Mouse (Mus musculus) kidney, postnatal 0 days (tissue): Measurements from ENCODE around the gene Cbx7. TPM values are rescaled to one million over a fixed set of nuclear protein-coding genes. Genes with fewer than 3 reads are reported as not detected.

Experiments used
- ATAC-seq: fragments of 200-750 bp; cut with Nextera tagmentation; replicated peaks from 2 replicates; pipeline ENCODE4 v1.8.0; 2017; ENCODE audit warnings: low read depth, moderate number of reproducible peaks, moderate TSS enrichment, moderate library complexity; ENCODE audit not compliant: low FRiP score
- DNase-seq: peaks from one replicate; pipeline ENCODE4 v3.0.0-alpha.2; 2016; ENCODE audit warnings: low spot score
- H3K27ac ChIP-seq: fragments of 300-500 bp; sonication (generic); 2 replicates; pipeline ENCODE4 v1.5.1; 2014; ENCODE audit warnings: mild to moderate bottlenecking
- H3K27me3 ChIP-seq: fragments of 300-500 bp; sonication (generic); 2 replicates; pipeline ENCODE4 v1.6.1; 2014; ENCODE audit warnings: low read length, mixed read lengths; ENCODE audit not compliant: insufficient read depth
- H3K36me3 ChIP-seq: fragments of 300-500 bp; sonication (generic); 2 replicates; pipeline ENCODE4 v1.6.1; 2014; ENCODE audit warnings: low read length, mixed read lengths; ENCODE audit not compliant: insufficient read depth
- H3K4me1 ChIP-seq: fragments of 300-500 bp; sonication (generic); replicated peaks from 2 replicates; pipeline ENCODE4 v1.6.1; 2014; ENCODE audit warnings: antibody characterized with exemption, low read length, mixed read lengths; ENCODE audit not compliant: insufficient read depth
- H3K4me2 ChIP-seq: fragments of 300-500 bp; sonication (generic); 2 replicates; pipeline ENCODE4 v1.6.1; 2014; ENCODE audit warnings: mild to moderate bottlenecking, low read length, moderate library complexity, mixed read lengths
- H3K4me3 ChIP-seq: fragments of 300-500 bp; sonication (generic); replicated peaks from 2 replicates; pipeline ENCODE4 v1.5.1; 2014; ENCODE audit warnings: low read depth, low read length
- H3K9ac ChIP-seq: fragments of 300-500 bp; sonication (generic); 2 replicates; pipeline ENCODE4 v1.6.1; 2014; ENCODE audit warnings: low read depth, low read length
- H3K9me3 ChIP-seq: fragments of 300-500 bp; sonication (generic); replicated peaks from 2 replicates; pipeline ENCODE4 v1.6.1; 2016; ENCODE audit warnings: low read length, inconsistent platforms, mixed read lengths
- CTCF ChIP-seq: IDR thresholded peaks from 2 replicates; pipeline ENCODE4 v1.5.1; 2016; ENCODE audit warnings: antibody characterized with exemption, low read depth, mild to moderate bottlenecking, moderate library complexity
- WGBS: fragments of 180-500 bp; shearing (Covaris S2); extraction: QIAGEN DNeasy Blood & Tissue Kit; methylation state at CpG from one replicate; pipeline ENCODE4 v1.1.7; 2014; 5-methylcytosine and 5-hydroxymethylcytosine counted together
- polyA plus RNA-seq: library from polyadenylated mRNA; unstranded; fragments of >200 nt; fragmentation: Nextera tagmentation; extraction: Ambion mirVana; gene quantifications from 2 replicates; pipeline ENCODE4 v1.2.1, GENCODE M21; 2015

Gene Cbx7
- polyA plus RNA-seq, 1 experiment from 2014 or later, result 4.6 TPM

DNA sequence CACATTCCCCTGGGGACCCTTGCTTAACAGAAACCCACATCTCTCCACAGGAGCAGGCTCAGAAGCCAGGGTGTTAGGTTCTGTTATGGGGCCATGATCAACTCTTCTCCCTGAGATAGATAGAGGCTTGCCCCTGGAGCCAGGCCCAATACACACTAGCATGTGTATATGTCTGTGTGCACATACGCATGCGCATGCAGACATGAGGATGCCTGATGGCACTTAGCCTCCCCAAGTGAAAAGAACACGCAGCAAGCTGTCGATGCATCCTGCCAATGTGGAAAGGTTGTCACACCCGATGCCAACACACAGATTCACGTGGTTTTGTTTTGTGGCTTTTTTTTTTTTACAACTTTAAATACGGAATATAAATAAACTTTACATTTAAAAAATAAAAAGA, 24.6 kb upstream of the Cbx7 start:
- 91% methylated on average over 7 of the region's 7 CpGs for WGBS
- Histone ChIP-seq H3K9me3 (no peaks in the 10 kb centered on the region), H3K27ac (no peak overlapping the region), H3K27me3 (no peaks in the 10 kb centered on the region), H3K4me2 (no peak overlapping the region), H3K4me1 (peaks cover 1% of the 10 kb centered on the region), H3K9ac (no peak overlapping the region), H3K4me3 (no peak overlapping the region), H3K36me3 (peaks cover 9% of the 10 kb centered on the region; the same call in 1 of the 2 replicates)
- TF ChIP-seq CTCF, result no peak
- ATAC-seq, result no peak
- no peak for DNase-seq

DNA sequence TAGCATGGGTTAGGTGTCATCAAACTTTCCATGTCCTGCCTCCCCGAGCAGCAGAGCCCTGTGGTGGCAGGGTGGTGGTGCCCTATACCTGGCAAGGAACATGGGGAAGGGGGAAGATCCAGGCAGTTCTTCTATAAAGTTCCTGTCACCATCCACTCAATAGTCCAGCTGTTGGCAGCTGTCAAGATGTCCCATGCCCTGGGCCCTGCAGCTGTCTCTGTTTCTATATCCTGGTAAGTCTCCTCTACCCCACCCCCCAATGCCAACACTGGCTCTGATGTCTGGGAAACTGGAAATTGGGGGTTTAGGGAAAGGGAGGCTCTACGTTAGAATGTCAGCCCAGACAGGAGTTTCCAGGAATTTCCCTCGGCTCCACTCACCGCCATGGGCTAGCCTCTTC, 23.6 kb upstream of the Cbx7 start:
- Histone ChIP-seq H3K4me1 (no peaks in the 10 kb centered on the region), H3K4me2 (no peak overlapping the region), H3K9me3 (no peaks in the 10 kb centered on the region), H3K4me3 (no peak overlapping the region), H3K27me3 (no peaks in the 10 kb centered on the region), H3K27ac (no peak overlapping the region), H3K9ac (no peak overlapping the region), H3K36me3 (peaks cover 9% of the 10 kb centered on the region; the same call in 1 of the 2 replicates)
- no peak for ATAC-seq
- DNase-seq, result no peak
- WGBS, result 84% methylated on average over 4 of the region's 4 CpGs
- TF ChIP-seq CTCF, result no peak

DNA sequence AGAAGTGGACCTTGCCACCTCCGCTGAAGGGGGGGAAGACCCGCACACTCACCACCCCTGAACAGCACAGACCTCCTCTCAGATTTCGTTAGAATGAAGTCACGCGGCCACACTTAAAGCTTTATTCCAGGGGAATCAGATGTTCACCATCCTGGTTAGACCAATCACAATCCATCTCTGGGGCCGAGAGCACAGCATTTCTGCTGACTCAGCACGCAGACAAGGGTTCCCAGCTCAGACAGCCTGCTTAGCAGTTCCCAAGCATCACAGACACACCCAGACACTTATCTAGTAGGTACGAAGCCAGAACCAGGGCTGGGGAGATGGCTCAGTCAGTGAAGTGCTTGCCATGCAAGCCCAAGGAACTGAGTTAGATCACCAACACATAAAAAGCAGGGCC, 15.3 kb upstream of the Cbx7 start:
- 63% methylated on average over 8 of the region's 8 CpGs for WGBS
- Histone ChIP-seq H3K27me3 (no peaks in the 10 kb centered on the region), H3K9me3 (no peaks in the 10 kb centered on the region), H3K4me1 (no peaks in the 10 kb centered on the region), H3K9ac (no peak overlapping the region), H3K4me2 (no peak overlapping the region), H3K4me3 (no peak overlapping the region), H3K36me3 (no peaks in the 10 kb centered on the region), H3K27ac (no peak overlapping the region)
- ATAC-seq, result no peak
- no peak for DNase-seq
- TF ChIP-seq CTCF, result no peak

DNA sequence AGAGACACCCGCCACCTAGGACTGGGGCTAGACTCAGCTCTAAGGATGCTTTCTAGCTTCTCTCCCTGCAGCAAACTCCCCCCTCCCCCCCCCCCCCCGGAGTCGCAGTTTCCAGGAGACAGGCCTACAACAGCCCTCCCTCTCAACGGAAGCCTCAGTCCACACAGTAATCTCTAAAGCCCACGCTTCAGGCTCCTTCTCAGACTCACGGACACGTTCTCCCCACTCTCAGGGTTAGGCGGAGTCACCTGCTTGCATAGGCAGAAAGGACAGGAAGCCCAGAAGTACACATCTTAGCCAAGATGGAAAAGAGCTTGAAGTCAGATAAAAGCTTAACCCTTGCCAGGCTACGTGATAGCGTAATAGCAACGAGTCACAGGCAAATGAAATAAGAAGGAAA, 14.6 kb upstream of the Cbx7 start:
- Histone ChIP-seq H3K27me3 (no peaks in the 10 kb centered on the region), H3K4me2 (no peak overlapping the region), H3K36me3 (no peaks in the 10 kb centered on the region), H3K9me3 (no peaks in the 10 kb centered on the region), H3K4me3 (no peak overlapping the region), H3K27ac (no peak overlapping the region), H3K4me1 (no peaks in the 10 kb centered on the region), H3K9ac (no peak overlapping the region)
- no peak for ATAC-seq
- no peak for DNase-seq
- WGBS, result 59% methylated on average over 11 of the region's 11 CpGs
- TF ChIP-seq CTCF, result no peak

DNA sequence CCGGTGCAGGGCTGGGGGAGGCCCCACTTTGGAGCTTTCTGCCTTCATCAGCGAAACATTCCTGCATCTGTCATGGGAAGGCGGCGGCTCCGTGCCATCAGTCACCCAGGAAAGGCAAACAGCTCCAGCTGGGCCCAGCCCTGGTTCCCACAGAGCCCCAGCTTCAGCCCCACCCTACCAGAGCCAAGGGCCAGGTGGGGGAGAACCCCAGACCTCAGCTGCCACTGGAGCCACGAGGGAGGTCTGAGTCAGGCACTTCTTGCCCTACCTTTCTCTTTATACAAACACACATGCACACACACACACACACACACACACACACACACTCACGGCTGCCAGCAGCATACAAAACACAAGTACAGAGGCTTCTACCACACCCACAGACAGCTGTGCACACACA, 13.2 kb upstream of the Cbx7 start:
- H3K9ac ChIP-seq, result no peak overlapping the region
- no peak for DNase-seq
- no peaks in the 10 kb centered on the region for H3K36me3 ChIP-seq
- no peak overlapping the region for H3K4me3 ChIP-seq
- H3K27ac ChIP-seq, result no peak overlapping the region
- no peaks in the 10 kb centered on the region for H3K9me3 ChIP-seq
- H3K4me1 ChIP-seq, result no peaks in the 10 kb centered on the region
- TF ChIP-seq CTCF, result no peak
- H3K4me2 ChIP-seq, result no peak overlapping the region
- no peak for ATAC-seq
- no peaks in the 10 kb centered on the region for H3K27me3 ChIP-seq
- WGBS, result 38% methylated on average over 7 of the region's 7 CpGs

DNA sequence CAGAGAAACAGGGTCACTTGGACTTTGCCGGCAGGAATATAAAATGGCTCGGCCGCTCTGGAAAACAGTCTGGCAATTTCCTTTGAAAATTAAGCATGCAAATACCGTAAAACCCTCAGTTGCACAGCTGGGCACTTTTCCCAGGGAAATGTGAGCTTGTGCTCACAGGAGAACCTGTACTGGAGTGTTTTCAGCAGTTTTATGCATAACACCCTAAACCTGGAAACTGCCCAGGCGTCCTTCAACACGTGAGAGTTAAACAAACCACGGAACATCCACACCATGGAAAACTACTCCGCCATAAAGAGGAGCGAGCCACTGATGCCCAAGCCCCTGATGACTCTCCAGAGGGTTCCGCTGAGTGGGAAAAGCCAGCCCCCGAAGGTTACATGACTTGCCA, 9.8 kb upstream of the Cbx7 start:
- H3K4me2 ChIP-seq, result no peak overlapping the region

DNA sequence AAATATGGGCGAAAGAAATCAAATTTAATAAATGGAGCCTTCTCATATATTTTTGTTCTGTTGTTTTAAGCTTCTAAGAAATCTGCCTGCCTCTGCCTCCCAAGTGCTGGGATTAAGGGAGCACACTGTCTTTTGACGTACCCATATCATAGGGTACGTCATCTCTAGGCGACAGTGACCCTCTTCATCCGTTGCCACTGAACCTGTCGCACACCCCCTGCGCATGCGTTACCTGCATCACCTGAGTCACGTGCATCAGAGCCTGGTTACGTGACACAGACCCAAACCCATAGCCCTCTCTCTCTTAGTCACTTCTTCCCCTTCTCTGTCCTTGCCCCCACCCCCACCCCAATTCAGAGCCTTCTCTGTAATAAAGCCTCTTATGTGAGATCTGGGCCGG, 1.3 kb upstream of the Cbx7 start:
- Histone ChIP-seq H3K9me3 (no peaks in the 10 kb centered on the region), H3K4me3 (no peak overlapping the region), H3K27ac (no peak overlapping the region), H3K9ac (no peak overlapping the region), H3K27me3 (no peaks in the 10 kb centered on the region), H3K4me1 (no peaks in the 10 kb centered on the region), H3K4me2 (no peak overlapping the region), H3K36me3 (no peaks in the 10 kb centered on the region)
- no peak for DNase-seq
- no peak for TF ChIP-seq CTCF
- no peak for ATAC-seq
- 96% methylated on average over 11 of the region's 11 CpGs for WGBS

More for the DNA sequence above, 9.8 kb upstream of the Cbx7 start:
- TF ChIP-seq CTCF, result no peak
- DNase-seq (no peak), ATAC-seq (no peak)
- Histone ChIP-seq H3K36me3 (no peaks in the 10 kb centered on the region), H3K27ac (no peak overlapping the region), H3K9ac (no peak overlapping the region), H3K27me3 (no peaks in the 10 kb centered on the region), H3K4me3 (no peak overlapping the region), H3K9me3 (no peaks in the 10 kb centered on the region), H3K4me1 (no peaks in the 10 kb centered on the region)
- WGBS, result 62% methylated on average over 11 of the region's 11 CpGs
